Mouse (Mus musculus) layer of hippocampus, postnatal 14 days (tissue): ENCODE data around the gene Tll1. TPM values are rescaled to one million over a fixed set of nuclear protein-coding genes. Genes with fewer than 3 reads are reported as not detected.
"Not testable (repeated sequence)": the region's sequence is repeated elsewhere in the genome, so short reads cannot be mapped to it uniquely, and the experiment has no call there.

ENCODE experiments used
- DNase-seq, 2 experiments: peaks; one replicate each; pipeline ENCODE4 v3.0.0; 2021 to 2022; ENCODE audit warnings: low spot score in 2 of 2, mixed read lengths in 1 of 2
- total RNA-seq, 2 experiments: library from RNA; stranded (reverse); gene quantifications; 2 replicates each; pipeline ENCODE4 v1.2.3; 2021

Gene Tll1
- total RNA-seq, 2 experiments from 2014 or later, result 6.3 to 7.6 TPM

DNA sequence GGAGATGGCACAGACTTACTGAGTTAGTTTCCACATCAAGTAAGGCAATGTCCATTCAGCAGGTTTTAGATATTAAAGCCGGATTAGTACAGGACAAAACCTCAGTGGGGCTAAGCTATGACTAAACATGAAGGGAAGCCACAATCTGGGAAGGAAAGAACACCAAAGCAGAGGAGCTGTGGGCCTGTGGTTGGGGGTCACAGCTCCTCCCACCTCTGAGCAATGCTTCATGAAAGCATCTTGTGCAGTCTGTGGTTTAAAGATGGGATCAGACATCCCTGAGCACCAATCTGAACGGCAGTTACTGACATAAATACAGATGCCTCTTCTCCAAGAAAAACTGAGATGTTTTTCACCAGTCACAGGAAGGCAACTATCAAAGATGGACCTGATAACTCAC, 132.7 kb downstream of the Tll1 start:
- DNase-seq, result no peak

DNA sequence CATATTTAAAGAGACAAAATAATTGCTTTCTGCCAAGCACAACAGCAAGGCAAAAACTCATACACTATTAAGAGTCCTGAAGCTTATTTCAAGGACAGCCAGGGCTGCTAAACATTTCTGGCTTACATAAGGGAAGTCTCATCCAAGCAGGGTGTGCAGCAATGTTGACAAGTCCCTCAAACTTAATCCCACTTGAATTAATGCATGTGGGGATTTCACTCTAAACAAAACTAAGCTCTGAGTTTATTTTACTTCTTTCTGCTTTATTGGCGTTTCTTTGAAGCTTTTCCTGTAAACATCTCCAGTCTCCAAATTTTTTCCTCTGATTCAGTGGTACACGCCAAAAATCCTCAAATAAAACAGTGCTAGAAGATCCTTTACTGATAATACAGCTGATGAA, 146.2 kb downstream of the Tll1 start:
- no peak for DNase-seq

DNA sequence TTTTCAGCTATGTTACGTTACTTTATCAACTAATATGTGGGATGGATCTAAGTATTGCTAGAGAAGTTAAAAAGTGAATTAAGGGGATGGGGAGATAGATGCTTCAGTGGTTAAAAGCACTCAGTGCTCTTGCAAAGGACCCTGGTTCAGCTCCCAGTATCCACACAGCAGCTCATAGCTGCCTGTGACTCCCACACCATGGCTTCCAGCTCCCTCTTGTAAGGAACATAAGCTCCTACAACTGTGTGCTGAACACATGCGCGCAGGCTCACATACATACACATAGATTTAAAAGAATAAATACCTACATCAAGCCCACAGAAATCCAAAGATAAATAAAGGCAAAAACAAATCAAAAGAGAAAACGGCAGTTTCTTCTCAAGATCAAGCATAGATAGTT, 148.5 kb downstream of the Tll1 start:
- DNase-seq, result no peak

DNA sequence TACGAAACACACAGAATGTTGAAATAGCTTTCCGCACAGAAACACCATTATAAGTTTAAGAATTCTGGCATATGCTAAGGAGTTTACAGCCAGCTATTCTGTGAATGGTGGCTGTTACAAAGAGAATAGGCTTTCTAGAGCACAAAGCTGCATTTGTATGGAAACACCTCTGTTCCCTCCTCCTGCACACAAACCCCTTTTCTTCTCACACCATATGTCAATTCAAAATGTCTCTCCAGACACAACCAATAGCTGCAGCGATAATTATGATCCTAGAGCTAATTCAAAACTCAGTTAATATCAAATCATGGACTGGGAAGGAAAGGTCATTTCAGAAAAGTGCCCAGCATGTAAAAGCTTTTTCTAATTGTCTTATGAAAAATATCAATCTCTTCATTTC, 157.5 kb downstream of the Tll1 start:
- peak in 1 of 2 experiments; percentile 13 for DNase-seq

DNA sequence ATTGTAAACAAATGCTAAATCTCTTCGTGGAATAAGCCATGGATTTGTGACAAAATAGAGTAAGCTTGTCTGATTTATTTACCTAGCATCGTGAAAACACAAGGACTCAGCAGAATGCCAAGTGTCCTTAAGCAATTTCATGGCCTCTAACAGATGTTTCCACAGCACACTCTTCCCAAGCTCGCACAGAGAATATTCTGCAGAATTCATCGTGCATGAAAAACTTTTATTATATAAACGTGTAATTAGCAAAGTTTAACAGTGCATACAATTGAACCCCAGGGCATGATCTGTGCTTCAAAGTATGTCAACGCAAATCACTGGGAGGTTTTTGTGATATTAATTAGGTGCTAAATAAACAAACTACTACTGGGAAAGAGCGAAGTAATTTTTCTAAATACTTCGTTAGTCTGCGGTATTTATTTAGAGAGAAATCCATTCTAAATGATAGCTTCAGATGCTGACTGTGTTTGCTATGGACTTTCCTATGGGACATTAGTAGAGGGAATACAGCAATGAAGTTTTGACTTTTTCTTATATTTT, 158.0 kb downstream of the Tll1 start:
- DNase-seq, result no peak

DNA sequence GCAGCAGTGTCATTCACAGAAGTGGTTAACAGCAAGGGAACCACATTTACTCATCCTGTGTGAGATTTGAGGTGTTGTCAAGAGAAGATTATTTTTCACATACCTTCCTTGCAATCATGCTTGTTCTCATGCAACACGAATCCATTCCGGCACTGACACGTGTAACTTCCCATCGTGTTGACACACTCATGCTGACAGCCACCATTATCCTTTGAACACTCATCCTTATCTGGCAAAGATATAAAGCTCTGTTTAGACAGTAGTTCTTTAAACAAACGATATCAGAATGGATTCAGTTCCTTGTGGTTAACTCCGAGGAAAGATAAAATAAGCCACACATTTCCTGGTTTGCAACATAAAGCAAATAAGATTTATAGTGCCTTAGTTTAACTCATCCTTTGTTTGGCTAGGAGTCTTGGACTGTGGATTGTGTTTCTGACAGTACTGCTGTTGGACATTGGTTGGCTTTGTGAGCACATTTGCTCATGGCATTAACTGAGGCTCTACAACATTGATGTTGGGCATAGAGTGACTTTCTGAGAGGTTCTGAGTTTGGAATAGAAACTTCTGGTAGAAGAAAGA, 164.7 kb downstream of the Tll1 start:
- no peak for DNase-seq

DNA sequence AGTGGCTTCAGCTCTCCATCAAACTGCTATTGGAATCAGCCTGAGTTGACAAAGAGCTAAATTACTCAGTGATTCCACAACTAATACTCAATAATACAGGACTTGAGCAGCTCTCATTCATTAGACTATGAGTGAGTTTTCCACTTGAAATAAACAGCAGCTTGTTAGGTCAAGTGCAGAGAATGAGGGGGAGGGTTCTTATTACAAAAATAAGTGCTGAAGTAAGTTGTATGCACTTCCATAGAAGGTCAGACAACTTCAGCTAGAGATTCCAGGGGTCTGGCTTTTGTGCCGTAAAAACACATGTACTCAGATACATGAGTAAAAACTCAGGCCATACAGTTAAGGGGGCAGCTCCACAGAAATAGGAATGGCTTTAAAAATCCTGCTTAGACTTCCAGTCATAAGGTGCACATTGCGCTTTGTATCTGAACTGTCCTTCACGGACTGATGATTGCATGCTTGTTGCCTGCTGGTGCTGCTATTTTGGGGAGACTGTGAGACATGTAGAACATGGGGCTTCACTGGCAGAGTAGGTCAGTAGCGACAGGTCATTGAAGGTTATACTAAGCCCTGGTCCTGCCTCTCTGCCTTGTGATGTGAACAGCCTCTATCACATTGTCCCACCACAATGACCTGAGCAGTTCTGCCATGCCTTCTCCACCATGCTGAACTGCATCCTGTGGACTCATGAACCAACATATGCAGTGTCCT, 175.2 kb downstream of the Tll1 start:
- no peak for DNase-seq

DNA sequence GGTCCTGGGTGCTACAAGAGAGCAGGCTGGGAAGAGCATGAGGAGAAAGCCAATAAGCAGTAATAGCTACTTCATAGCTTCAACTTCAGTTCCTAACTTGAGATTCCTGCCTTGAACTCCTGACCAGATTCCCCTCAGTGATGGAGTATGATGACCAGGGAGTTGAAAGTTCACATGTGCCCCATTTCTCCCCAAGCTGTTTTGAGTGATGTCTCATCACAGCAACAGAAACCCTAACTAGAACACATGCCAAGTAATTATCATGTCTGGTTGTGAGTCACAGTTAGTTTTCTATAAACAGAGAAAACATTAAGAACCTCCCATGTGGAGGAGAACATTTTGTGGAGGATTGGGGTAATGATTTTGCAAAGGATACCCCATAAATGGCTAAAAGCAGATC, 176.0 kb downstream of the Tll1 start:
- no peak for DNase-seq

DNA sequence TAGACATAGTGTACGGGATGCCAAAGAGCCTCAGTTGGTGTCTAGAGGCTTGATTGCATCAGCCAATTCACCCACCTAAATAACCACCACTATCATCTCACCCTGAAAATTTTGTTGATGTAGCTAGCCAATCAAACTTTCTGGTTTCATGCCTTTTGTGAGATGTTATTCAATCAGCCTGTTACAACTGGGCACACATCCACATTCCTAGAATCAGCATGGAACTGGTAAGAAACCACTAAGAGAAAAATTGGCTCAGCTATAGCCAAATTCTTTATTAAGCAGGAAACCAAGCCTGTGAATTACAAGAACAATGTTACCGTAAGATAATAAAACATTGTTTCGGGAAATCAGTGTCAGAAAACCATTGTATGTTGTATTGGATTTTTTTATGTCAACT, 176.5 kb downstream of the Tll1 start:
- no peak for DNase-seq

DNA sequence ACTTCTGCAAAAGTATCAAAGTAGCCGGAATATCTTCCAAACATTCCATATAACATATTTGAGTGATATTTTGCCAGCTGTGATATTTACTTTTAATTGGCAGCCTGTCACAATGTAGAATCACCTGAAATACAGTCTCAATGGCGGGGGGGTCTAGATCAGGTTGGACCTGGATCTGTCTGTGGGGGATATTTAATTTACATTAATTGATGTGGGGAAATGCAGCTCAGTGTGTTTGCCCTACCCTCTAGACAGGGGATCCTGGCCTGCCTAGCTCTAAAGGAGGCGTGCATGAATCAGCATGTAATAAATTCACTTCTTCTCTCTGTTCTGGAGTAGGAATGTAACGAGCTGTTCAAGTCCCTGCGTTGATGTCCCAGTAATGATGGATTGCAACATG, 181.7 kb downstream of the Tll1 start:
- no peak for DNase-seq

DNA sequence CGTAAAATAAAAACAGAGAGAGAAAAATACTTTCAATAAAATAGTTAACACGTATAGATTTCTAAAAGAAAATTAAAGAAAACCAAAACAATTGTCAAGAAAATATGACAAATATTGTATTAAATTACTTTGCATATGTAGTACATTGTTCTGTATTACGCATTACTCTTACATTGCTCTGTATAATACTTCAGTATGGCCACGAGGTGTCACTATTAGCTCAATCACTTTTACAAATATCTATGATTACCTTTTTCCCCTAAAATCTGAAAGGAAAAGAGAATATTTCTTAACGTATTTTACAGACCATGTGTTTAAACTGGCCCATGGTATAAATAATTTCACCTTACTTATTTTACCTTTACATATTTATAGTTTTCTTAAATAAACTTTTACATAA, 182.5 kb downstream of the Tll1 start:
- peak in 1 of 2 experiments; percentile 43 for DNase-seq

DNA sequence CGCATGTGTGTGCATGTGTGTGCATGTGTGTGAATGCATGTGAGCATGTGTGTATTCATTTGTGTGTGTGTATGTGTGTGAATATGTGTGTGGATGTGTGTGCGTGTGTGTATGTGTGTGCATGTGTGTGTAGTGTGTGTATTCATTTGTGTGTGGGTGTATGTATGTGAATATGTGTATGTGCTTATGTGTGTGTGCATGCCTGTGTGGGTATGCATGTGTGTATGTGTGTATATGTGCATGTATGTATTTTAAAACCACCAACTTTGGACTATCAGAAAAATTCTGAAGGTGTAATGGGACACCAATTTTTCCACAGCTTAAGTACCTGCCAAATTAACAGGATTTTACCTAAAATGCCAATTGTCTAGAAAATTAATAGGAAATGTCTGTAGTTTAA, 183.0 kb downstream of the Tll1 start:
- no peak for DNase-seq

DNA sequence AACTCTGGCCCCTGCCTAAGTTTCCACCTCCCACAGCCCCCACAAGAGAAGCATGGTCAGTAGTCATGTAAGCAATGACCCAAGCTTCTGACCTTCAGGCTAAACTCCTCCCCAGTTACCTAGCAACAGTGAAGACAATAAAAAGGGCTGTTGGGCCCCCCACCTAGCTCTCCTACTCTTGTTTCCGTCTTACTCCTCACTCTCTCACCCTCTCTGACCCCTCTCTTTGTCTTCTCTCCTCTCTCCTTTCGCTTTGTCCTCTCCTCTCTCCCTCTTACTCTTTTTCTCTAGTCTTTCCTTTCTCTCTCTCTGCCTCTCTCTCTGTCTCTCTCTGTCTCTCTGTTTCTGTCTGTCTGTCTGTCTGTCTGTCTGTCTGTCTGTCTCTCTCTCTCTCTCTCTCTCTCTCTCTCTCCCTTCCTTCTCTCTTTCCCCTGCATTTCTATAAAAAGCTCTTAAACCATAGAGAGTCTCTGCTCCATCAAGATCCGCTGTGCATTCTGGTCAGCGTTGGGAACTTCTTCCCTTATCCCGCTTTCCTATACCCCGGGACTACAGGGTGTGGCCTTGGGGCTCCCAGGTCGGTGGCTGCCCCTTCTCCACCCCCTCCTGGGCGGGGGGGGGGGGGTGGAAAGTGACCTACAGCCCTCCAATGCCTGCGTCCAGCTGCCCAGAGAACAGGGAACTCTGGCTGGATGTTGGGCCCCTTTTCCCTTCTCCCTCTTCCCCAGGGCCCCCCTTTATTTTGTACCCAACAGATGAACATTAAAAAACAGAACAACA, 235.3 kb downstream of the Tll1 start:
- not testable (repeated sequence) for DNase-seq
